Mouse (Mus musculus) left cerebral cortex, postnatal 36 days (tissue): ENCODE measurements around the gene Celsr1. TPM values are rescaled to one million over a fixed set of nuclear protein-coding genes. Genes with fewer than 3 reads are reported as not detected.
"Not testable (repeated sequence)": the region's sequence is repeated elsewhere in the genome, so short reads cannot be mapped to it uniquely, and the experiment has no call there.

Experiments used
- DNase-seq, 2 experiments: peaks; one replicate each; pipeline ENCODE4 v3.0.0; 2021 to 2022; ENCODE audit warnings: low spot score in 2 of 2, mixed read lengths in 1 of 2
- intact Hi-C: fragments of 180-260 bp; cut with DNase I; formaldehyde crosslinking; loops from one replicate; pipeline ENCODE4 v1.15.1; 2025
- total RNA-seq, 2 experiments: library from RNA; stranded (reverse); gene quantifications; 2 replicates each; pipeline ENCODE4 v1.2.3; 2021

Gene Celsr1
- total RNA-seq, 2 experiments from 2014 or later = 3.4 to 4.3 TPM

DNA sequence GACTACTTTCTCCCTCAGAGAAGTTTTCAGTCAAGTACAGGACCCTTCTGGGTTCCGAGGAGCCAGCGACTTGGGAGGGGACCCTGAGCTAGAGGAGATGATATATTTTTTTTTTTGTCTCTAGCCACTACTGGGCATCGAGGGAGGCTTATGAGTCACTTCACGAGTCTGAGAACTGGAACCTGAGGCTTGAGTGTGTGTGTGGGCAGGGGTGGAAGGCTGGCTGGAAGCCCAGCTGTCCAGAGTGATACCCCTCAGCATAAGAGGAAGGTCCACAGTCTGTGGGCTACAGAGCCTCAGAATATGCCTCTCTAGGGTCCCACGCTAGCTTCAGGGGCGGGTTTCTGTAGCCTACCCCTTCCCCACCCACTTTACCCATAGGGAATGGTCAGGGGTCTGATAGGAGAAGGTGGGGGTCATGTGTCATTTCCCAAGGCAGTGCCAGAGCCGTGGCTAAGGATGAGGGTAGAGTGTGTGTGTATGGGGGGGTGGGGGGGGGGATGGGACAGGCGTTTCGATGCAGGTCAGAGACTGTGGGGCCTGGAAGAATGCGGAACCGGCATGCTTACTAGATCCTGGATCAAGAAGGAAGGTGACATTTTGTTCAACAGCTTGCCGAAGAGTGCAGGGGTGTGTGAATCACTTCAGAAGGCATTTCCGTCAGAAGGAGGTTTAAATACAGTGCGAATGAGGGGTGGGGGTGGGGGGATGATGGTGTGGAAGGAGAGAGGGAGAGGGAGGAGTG, 33.4 kb upstream of the Celsr1 start:
- DNase-seq = peak in 1 of 2 experiments; percentile 76
- intact Hi-C loops = no loop called here

GRCm38 (mm10) chr15:86065367-86065766, 31.8 kb upstream of the Celsr1 start:
- intact Hi-C loops = no loop called here
- no peak for DNase-seq

- no peak for DNase-seq
Measured at GRCm38 (mm10) chr15:86064850-86065229, 31.3 kb upstream of the Celsr1 start.

GRCm38 (mm10) chr15:86064191-86064849, 30.7 kb upstream of the Celsr1 start:
- intact Hi-C loops = no loop called here
- no peak for DNase-seq

More at GRCm38 (mm10) chr15:86064850-86065229, 31.3 kb upstream of the Celsr1 start:
- intact Hi-C loops = no loop called here

- intact Hi-C loops = no loop called here
- DNase-seq = no peak
Measured at GRCm38 (mm10) chr15:86061848-86062481, 28.4 kb upstream of the Celsr1 start.

- intact Hi-C loops = no loop called here
- DNase-seq = no peak
Measured at GRCm38 (mm10) chr15:86061221-86061620, 27.6 kb upstream of the Celsr1 start.

DNA sequence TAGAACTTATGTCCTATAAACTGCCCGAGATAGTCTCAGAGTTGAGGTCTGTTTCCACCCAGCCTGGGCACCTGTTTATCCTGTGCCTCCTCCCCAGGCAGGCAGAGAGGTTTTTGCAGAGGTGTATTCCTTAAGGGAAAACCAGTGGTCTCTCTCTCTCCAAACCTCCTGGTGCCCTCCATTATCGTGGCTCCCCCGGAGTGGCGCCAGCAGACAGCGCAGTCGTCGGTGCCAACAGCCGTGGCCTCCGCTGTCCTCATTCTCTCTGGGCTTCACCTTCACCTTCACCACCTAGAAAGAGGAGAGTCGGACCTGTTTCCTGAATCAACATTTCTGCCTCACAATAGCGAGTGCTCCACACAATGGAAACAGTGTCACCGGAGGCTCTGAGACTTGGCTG, 27.0 kb upstream of the Celsr1 start:
- intact Hi-C loops = no loop called here
- no peak for DNase-seq

GRCm38 (mm10) chr15:86059835-86060380, 26.3 kb upstream of the Celsr1 start:
- no peak for DNase-seq
- intact Hi-C loops = loop anchor here (2.0 to 10.0 kb wide), 3 partner anchors 21 to 155 kb away; partner anchors contain the start of gene Tbc1d22a

DNA sequence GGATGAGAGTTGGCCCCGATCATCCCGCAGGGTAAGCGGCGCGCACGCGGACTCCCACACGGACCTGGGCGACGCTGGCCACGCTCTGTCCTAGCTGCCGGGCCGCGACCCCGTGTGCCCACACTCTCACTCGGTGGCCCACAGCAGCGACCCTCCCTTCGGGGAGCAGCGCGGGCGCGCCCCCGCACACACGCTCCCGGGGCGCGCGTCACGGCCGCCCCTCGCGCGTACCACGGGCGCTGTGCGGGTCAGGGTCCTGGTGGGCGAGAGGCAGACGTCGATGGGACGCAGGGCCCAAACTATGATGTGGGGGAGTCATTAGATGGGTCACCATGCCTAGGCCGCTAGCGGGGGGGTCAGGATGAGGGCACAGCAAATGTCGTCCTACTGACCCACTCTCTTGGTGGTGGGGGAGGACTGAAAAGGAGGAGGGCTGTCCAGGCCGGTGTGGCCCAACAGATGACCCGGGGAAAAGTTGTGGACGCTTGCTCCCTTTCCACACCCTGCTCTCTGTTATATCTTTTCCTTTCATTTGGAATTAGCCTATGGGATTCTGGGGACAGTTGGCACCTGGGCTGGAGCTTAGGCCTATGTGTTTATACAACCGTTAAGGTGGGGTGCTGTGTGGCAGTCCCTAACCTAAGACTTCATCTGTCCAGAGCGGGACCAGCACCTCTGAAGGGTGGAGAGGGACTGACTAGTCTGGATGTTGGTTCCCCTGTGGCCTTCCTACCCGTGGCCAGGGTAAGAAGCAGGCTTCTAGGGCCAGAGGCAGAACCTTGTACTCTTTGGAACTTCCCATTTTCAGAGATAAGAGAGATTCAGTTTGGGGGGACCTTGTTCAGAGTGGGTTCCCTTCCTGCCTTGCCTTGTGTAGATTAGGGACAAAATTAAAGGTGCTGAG, 25.6 kb upstream of the Celsr1 start:
- no peak for DNase-seq
- intact Hi-C loops = loop anchor here (2.0 to 10.0 kb wide), 3 partner anchors 22 to 156 kb away; partner anchors contain the start of gene Tbc1d22a

- DNase-seq = peak; percentile 85 to 89
- intact Hi-C loops = loop anchor here (2.0 to 10.0 kb wide), 3 partner anchors 22 to 156 kb away; partner anchors contain the start of gene Tbc1d22a
Measured at GRCm38 (mm10) chr15:86058394-86058915, 24.9 kb upstream of the Celsr1 start.

- intact Hi-C loops = loop anchor here (2.0 to 10.0 kb wide), 3 partner anchors 23 to 157 kb away; partner anchors contain the start of gene Tbc1d22a
- no peak for DNase-seq
Measured at GRCm38 (mm10) chr15:86057908-86058307, 24.3 kb upstream of the Celsr1 start.

GRCm38 (mm10) chr15:86057413-86057812, 23.8 kb upstream of the Celsr1 start, which contains the start of gene Gramd4:
Gene Gramd4, plus strand, starts transcription at chr15:86057695.
- intact Hi-C loops = loop anchor here (5.0 to 10.0 kb wide), 2 partner anchors 35 to 157 kb away; partner anchors contain the start of gene Tbc1d22a
- no peak for DNase-seq

- no peak for DNase-seq
- intact Hi-C loops = loop anchor here (5.0 to 10.0 kb wide), 2 partner anchors 36 to 159 kb away; partner anchors contain the start of gene Tbc1d22a
Measured at GRCm38 (mm10) chr15:86056221-86056760, 22.7 kb upstream of the Celsr1 start.

DNA sequence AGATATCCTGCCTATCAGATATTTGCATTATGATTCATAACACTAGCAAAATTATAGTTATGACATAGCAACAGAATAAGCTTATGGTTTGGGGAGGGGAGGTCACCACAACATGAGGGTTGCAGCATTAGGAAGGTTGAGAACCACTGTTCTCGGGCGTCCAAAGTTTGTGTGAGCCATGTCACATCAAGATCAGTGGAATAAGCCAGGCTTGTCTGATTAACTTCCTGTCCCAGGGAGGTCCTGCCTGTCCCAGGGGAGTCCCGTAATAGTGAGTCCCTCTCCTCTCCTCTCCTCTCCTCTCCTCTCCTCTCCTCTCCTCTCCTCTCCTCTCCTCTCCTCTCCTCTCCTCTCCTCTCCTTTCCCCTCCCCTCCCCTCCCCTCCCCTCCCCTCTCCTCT, 21.3 kb upstream of the Celsr1 start:
- not testable (repeated sequence) for DNase-seq
- intact Hi-C loops = loop anchor here (1.0 to 10.0 kb wide), 3 partner anchors 37 to 160 kb away; partner anchors contain the start of gene Tbc1d22a

DNA sequence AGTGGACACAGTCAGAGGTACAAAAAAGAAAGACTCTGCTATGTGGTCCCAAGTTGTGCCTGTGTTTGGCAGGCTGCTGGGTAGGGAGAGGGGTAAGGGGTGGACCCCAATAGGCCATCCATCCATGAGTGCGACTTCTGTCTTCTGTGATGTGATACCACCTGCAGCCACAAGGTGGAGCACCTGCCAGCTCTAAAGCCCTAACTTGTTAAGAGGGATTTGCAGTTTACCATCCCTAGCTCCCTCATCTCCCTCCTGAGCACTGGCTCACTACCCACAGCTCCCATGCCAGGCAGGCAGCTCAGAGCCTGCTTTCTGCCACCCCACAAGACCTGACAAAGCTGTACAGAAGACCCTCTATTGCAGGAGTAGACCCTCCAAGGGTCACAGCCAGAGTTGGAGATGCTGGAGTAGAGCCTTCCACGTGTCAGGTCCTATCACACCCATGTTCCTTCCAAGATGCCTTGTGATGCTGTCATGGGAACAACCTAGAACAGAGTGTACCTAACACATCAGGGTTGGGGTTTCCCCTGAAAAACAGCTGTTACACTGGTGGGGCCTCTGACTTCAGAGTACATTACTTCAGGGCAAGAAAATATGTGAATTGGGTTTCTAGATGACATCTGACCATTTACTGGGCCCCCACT, 20.4 kb upstream of the Celsr1 start:
- DNase-seq = peak; percentile 77 to 82
- intact Hi-C loops = loop anchor here (1.0 to 10.0 kb wide), 2 partner anchors 70 to 161 kb away; partner anchors contain the start of gene Tbc1d22a

- intact Hi-C loops = loop anchor here (10.0 kb wide), 1 partner anchor 163 kb away; the partner anchor contains the start of gene Tbc1d22a
- DNase-seq = no peak
Measured at GRCm38 (mm10) chr15:86051878-86052478, 18.4 kb upstream of the Celsr1 start.

GRCm38 (mm10) chr15:86051152-86051551, 17.6 kb upstream of the Celsr1 start:
- no peak for DNase-seq
- intact Hi-C loops = loop anchor here (10.0 kb wide), 1 partner anchor 164 kb away; the partner anchor contains the start of gene Tbc1d22a
